Mouse (Mus musculus) frontal cortex, postnatal 14 days (tissue): ENCODE data around the gene Nrxn3.

ENCODE experiments used
- DNase-seq, 2 experiments: peaks; one replicate each; pipeline ENCODE4 v3.0.0; 2022; ENCODE audit warnings: low spot score in 2 of 2

Nrxn3 gene

DNA sequence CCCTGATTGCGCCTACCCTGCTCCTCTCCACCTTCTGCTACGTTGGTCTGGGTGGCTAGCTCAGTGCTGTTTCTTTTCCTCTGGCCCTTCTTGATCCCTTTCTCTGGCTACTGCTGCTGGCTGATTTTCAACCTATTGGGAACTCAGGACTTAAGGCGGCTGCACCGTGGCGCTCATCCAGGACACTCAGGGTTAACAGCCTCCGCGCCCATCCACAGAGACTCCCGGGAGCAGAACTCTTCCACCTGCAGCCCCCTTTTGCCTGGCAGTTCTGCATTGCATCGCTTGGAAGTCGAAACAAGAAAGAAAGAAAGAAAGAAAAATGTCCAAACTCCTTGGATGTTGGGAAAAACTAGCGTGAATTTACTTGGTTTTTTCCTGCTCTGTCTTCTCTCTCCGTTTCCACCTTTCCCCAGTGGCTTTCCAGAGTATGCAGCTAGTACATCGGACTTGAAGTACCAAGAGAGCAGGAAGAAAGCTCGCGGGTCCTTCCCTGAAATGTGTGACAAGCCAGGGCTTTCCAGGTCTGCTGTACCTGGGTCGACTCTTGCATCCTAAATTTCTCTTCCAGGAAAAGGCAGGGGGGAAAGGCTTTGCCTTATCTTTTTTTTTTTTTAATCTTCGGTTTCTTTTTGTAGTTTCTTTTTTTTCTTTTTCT, 1090.0 kb downstream of the Nrxn3 start:
- DNase-seq, result no peak

DNA sequence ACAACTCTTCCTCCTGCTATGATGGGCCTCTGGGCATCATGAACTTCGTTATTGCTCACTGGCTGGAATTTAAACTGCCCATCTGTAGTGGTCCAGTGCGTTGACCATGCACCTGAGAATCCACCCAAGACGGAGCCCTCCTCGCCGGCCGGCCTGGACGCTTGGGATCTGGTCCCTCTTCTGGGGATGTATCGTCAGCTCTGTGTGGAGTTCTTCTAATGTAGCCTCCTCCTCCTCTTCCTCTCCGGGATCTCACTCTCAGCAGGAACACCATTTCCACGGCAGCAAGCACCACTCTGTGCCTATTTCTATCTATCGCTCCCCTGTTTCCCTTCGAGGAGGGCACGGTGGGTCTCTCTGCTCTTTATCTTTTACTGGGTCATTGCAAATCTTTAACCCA, 1090.6 kb downstream of the Nrxn3 start:
- no peak for DNase-seq

DNA sequence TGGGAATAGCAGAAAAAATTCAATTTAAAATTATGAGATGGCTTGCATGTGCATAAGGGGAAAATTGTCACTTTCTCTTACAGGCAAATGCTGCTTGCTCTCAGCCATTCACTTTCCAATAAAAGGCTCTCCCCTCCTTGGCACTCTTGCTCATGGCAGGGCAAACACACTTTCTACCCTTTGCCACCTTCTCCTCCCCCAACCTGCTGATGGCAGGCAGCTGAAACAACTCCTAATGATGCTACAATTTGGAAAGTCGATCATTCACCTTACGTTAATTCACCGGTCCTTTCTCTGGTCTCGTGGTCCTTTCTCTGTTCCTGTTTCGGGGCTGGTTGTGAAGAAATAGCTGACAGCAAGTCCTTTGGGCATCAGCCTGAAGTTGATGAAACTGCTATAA, 1091.0 kb downstream of the Nrxn3 start:
- no peak for DNase-seq

DNA sequence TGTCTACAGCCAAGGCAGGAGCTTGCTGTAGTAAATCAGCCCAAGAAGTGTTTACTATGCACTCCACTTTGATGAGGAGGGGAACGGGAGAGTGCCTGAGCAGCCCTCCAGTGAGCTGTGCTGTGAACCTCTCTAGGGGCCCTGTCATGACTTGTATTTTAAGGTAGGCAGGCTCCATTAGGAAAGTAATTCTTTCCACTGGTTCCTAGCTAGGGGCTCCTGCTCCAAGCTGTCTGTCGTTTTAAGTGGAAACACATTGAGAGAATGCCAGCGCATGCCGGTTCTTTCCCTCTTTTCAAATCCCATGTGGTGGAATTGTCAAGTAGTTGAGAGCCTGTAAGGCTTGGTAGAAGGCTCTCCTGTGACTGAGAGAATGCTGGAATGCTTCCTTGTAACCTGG, 1091.9 kb downstream of the Nrxn3 start:
- no peak for DNase-seq

DNA sequence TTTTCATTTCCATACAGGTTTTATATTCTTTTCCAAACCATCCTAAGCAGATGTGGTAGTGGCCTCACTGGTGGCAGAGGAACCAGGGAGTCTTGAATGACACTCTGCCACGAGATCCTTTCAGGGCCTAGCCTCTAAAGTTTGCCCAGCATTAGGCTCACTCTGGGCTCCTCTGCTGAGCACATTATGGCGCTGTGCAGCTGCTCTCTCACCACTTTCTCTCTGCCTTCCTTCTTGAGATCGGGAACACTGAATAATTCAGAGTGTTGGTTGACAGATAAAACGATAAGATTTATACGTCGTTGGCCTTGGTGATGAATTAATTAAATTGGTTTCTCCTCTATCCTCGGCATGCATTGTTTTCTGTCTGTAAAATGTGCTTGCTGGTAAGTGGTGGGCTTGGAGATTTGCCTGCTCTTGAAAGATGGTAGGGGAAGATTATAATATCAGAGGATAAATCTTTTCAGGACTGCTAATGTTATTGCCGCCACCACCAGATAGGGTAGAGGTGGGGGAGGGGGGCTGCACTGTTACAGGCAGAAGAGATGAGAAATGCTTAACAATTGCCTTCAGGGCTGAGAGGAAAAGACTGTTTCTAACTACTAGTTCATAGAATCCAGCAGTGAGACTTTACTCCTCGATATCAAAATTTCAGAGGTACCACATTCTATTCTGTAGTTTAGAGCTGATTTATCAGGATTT, 1094.5 kb downstream of the Nrxn3 start:
- no peak for DNase-seq

DNA sequence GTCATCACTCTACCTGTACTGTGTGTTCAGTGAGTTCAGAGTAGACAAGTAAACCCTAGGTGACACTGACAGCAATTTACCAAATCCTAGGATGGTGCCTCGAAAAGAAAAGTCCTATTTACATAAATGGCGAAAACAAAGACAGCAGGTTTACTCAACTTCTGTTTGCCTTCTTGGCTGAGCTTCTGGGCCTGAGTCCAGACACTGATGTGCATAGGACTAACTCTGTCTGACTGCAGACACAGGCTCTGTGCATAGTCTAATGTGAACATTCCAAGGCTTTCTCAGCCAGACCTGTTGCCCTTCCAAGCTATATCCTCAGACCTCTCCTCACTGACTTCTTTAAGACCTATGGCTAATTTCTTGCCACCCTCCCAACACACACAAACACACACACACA, 1095.5 kb downstream of the Nrxn3 start:
- DNase-seq, result no peak

DNA sequence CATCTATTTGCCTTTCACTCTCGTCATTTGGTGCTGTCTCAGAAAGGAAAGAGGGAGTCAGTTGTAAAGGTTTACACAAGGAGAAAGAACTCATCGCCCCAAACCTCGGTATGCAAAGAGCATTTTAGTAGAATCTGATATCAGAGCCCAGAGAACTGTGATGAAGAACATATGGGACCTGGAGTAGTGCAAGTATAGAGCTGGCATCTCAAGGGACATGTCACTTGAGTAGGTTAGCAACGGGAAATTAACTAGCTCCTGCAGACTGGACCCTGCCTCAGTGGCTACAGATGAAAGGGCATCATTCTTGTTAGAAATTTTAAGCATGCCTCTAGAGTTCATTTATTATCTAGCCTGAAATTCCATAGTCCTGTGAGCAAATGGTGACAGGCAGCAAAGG, 1099.5 kb downstream of the Nrxn3 start:
- DNase-seq, result no peak

DNA sequence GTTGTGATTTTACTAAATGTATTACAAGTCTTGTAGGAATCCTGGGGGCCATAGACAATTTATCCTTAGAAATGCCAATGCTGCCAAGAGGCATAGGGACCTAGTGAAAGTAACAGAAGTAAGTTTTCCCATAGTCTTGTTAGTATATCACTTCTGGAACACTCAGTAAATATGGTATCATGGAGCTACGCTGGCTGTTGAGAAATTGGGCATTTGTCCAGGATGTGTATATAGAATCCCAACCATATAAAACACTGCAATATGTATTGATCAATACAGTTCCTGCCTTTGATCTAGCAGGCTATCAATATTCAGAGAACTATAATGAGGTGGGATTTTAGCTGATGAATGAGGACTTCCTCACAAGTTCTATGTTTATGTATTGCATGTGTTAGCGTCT, 1107.3 kb downstream of the Nrxn3 start:
- DNase-seq, result no peak

DNA sequence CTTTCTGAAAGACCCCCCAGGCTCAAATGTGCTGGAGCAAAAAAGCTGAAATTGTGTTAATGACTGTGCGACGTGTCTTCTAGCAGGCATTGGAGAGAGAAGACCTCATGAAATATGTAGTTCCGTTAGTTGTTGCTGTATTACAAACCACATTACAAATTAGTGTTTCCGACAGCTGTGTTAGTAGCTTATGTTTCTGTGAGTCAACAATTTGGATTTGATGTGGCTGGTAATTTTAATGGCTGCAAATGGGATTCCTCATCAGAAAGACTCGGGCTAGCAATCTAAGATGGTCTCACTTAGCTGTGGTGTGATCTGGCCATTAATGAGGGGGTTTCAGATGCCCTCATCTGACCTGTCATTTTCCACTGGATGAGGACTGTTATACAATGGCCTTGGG, 1107.7 kb downstream of the Nrxn3 start:
- DNase-seq, result no peak

DNA sequence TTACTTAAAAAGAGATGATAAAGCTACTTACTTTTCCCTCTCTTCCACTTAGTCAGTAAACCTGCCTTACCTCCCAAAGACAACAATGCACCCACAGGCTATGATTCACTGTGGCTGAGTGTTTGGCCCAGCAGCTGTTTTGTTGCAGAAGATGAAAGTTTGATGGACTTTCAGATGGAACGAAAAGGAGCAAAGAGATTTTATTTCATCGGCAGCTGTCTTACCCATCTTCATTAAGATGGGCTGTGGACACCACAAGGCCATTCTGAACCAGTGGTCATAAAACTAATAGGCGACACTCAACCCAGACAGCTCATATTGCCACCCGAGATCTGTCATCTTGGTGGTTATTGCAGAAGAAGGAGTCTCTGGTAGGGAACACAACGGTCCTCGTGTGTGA, 1108.6 kb downstream of the Nrxn3 start:
- no peak for DNase-seq

DNA sequence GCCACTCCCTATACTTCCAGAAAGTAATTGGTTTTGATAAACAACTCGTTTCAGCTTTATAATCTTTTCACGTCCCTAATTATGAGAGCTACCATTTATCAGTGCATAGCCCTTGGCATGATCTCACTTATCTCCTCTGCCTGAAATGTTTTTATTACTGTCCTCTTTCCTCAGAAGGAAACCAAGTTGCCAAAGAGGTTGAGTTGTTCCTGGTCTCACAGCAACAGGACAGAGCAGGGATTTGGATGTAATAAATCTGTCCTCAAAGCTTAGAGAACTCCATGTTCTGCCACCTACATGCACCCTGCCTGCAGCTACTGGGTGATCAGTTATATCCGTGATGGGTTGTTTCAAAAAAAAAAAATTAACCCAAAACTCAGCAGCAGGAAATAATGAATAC, 1113.6 kb downstream of the Nrxn3 start:
- no peak for DNase-seq

DNA sequence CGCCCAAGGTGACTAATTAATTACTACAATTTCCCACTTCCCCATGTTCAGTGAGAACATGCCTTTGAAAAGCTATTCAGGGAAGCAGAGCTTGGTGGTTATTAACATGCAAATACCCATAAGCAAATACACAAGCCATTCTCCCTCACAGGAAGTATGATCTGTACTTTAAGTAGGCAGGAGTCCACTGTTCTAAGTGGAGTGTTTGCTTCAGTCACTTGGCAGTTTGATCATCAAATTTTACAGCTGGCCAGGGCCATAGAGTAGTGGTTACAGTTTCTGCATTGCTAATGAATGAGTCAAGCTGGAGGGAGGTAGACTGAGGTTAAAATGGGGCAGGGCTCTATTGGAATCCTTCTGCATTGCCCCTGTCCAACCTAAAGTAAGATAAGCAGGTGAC, 1120.2 kb downstream of the Nrxn3 start:
- DNase-seq, result no peak

DNA sequence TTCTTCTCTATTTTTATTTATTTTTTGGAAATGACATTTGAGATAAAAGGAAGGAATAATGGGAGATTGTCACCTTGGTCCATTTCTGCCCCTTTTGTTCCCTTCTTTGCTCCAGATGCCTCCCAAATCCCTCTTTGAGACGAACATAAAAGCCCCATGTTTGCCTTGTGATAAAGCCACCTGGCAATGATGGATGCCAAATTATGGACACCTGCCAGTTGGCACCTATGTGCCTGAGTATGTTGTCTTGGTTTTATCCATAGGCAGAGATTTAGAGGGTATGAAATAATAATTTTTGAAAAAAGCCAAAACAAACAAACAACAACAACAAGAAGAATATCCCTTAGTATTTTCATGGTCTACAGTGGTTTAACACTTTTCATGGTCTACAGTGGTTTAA, 1125.4 kb downstream of the Nrxn3 start:
- no peak for DNase-seq

DNA sequence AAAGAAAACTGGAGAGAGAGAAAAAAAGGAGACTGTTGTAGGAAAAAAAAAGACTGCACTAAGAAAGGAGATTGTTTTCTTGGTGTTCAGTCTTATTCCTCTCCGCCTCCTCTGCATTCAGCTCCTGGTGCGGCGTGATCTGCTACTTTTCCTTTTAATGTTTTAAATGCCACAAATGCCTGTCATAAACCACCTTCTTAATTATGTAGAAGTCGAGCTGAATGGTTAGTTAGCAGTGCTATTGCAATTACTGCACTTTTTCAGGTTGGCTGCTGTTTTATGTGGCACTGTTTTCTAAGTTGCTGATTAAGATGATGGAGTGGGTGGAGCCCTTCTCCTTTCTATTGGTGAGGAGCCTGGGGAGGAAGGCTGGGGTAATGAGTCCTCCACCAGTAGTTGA, 1131.7 kb downstream of the Nrxn3 start:
- DNase-seq, result no peak

DNA sequence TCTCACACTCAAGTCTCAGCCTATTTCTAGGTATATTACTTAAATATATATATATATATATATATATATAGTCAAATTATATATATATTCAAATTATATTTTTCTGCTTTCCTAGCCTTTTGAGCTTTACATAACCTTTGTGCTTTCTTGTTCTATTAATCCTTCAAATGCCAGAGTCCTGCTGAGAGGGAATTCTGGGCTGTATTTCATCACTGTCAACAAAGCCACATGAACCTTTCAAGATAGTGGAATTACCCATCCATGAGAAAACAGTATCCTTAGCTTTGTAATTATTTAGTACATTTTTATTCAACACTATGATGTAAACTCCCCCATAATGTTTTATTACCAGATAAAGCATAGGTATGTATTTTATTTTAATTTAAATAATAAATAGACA, 1144.4 kb downstream of the Nrxn3 start:
- no peak for DNase-seq

DNA sequence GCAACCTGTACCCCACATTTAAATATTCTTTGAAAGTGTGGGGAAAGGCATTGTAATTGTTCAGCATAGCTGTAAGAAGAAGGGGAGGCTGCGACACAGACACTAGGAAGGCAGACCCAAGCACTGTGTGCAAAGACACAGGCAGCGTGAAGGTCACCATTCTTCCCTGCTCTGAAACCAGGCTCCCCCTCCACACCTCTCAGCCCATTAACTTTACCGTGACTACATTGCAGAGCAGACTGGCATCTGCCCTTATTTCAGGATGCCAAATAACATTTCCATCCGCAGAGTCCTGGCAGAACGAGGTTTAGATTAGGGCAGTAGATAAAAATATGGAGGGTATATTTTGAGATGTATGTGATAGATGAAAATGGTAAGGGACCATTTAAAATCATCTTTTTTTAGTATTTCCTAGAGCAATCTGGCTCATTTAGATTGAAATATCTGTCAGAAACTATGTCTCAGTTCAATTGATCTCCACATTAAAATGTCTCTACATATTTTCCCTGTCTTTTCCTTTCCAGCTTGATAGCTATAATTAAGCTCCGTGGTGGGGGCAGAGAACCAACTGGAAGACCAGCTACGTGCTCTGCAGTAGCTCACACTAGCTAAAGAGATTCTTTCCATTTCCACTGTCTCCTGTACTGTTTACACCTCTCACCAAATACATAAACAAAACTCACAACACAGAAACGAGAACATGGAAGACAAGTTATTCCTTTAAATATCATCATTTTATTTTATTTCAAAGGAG, 1160.1 kb downstream of the Nrxn3 start:
- no peak for DNase-seq

DNA sequence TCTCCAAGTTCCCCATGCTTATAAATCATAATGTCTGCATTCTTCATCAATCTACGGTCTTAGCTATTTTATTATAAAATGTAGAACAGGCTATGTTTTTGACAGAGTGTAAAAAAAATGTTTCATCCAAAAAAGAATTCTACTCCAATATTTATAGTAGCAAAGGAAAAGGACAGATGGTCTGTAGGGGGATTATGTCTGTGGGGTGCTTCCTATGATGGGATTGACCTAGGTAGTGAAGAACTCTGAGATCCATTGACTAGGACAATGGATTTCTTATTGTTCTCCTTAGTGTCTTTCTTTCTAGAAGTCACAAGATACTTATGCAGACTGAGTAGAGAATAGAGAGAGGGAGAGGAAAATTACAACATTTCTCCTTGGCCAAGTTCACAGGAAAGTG, 1161.9 kb downstream of the Nrxn3 start:
- DNase-seq, result no peak

DNA sequence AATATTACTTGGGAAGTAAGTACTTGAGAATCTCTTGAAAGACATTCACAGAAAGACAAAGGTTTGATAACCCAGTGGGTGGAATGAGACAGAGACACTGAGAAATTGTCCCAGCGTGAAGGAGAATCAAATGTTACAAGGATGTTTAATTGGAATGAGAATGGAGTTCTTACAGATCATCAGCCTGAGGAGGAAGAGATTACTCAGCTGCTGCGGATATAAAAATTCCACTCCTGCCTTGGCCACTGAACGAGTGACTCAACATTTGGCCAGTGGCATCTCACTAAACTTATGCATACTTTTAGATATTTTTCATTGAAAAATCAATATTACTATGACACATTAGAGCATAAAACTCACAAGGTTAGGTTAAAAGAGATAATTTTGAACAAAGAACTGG, 1166.0 kb downstream of the Nrxn3 start:
- DNase-seq, result no peak

DNA sequence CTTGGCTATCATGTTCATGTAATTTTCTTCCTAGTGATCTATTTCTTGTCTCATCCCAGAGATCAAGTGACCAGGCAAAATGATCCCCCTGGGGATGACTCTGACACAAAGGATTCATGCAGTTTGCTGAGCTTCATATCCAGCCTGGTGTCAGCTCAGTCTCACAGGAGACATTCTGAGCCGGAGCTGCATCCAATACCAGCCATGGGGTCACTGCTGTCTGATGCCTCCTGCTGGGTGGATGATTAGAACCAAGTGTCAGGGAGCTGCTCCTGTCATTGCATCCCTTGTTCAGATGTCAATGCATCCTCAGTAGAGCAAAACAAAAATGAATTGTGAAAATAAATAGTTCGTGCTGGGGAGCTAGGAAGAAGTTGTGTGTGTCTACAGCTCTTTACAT, 1174.2 kb downstream of the Nrxn3 start:
- no peak for DNase-seq

DNA sequence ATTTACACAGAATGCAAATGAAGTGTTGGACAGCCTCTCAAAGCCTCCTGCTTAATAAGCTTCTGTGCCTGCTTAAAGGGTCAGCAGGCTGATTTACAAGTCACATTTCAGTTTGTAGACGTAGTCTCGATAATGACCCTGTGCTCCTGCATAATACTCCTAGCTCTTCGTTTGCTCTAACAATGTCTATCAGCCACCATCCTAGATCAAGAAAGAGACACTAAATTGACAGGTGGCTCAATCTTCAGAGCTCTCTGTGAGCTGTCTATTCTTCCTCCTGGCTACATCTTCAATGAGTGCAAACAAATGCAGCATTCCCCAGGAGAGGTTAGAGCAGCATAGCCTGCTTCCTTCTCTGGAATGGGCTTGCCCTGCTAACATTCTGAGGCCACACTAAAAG, 1186.9 kb downstream of the Nrxn3 start:
- DNase-seq, result no peak

DNA sequence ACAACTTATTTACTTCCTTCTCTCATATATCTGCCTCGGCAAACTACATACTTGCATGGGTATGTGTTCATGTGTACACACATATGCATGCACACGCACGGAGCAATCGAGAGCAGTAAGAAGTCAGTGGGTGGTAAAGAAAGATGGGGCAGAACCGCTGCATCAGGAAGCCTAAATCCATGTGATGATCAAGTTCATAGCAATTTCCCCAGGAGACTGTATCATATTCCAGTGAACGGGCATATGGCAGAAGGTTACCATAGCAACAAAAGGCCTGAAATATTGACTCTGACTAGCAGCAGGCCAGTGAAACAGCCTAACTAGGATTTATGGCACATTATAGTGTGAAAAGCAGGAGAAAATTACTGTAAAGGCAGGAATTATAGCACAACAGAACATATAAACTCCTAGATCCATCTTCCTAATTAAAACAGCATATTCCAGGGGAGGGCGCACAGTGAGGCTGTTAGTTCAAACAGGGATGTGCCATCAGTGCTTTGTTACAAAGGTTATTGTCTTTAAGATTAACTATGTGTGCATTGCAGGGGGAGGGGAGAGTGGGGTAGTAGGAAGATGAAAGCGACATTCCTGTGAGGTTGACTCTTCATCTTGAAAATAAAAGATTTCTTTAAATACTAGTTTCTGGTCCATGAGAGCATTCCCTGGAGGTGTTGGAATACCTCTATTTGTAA, 1195.6 kb downstream of the Nrxn3 start:
- no peak for DNase-seq

DNA sequence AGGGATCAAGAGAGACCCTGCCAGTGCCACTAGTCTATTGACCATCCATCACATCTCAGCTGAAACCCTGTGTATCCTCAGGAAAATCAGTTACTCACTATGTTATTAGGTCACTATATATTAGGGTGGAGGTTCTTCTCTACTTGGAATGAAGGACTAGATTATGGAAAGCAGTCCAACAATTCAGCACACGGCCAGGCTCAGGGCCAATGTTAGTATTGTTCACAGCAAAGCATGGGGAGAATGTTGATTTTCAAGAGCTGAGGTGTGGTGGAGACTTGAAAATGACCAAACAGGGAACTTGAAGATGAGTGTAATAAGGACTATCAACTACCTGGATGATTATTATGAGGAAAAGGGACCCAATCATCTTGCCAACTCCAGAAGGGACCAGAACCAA, 1209.7 kb downstream of the Nrxn3 start:
- no peak for DNase-seq

DNA sequence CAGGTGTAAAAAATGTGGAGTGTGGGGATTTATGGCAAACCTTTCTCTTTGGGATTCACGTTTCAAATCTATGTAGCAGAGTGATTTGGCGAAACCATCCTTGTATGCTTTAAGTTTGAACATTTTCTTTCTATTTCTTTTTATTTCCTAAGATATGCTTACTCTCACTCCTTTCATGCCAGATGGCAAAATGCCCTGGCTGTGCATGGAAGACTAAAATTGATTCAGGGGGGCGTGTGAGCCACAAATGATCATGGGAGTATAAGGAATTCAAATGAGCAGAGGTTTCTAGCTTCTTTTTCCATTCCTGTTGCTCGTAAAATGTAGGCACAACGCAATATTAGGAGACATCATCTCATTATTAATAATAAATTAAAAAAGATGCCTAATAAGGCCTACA, 1211.0 kb downstream of the Nrxn3 start:
- DNase-seq, result no peak
